8 mouse cellular contexts compared by ENCODE assay signal in genomic region chr12:73810041-73810795, GRCm38 (mm10).
DNase-seq lines count a peak whose midpoint lies in the region; ATAC-seq and TF ChIP-seq lines count a peak whose summit lies in the region.

No protein-coding gene starts in this region.

- TF ChIP-seq POLR2A in brain, embryonic 14.5 days (IDR thresholded peaks at IDR 0.05; ENCODE audit: borderline replicate concordance, extremely low read depth, insufficient read depth, insufficient read length, poor library complexity, severe bottlenecking): no peak

- H3K4me3 ChIP-seq in kidney, embryonic 15.5 days (replicated peaks): no peak overlapping the region

- WGBS in kidney, embryonic 15.5 days: 13% methylated on average over 13 of the region's 13 CpGs

- no peaks in the 10 kb centered on the region for H3K27me3 ChIP-seq in kidney, embryonic 15.5 days

- H3K4me2 ChIP-seq in kidney, embryonic 15.5 days: 0 out of 2 replicates have a peak overlapping the region, but pooled peaks have one; percentile 7

- H3K9me3 ChIP-seq in kidney, embryonic 15.5 days (replicated peaks): no peaks in the 10 kb centered on the region

- no peak for TF ChIP-seq CTCF in brain, embryonic 14.5 days (IDR thresholded peaks at IDR 0.05; ENCODE audit: borderline replicate concordance, extremely low read depth, insufficient read depth, insufficient read length)

- H3K9ac ChIP-seq in kidney, embryonic 15.5 days: no peak overlapping the region

- H3K27ac ChIP-seq in kidney, embryonic 15.5 days: peak overlapping the region; percentile 82

- H3K4me1 ChIP-seq in kidney, embryonic 15.5 days: peaks cover 40% of the 10 kb centered on the region

- peak; percentile 45 for DNase-seq in embryo, embryonic 10 days (ENCODE audit: low spot score)
- DNase-seq in embryo, embryonic 9.5 days (ENCODE audit: extremely low spot score): no peak
- DNase-seq in brain, embryonic 14.5 days (ENCODE audit: low read depth): peak; percentile 88
- peak; percentile 74 for DNase-seq in heart, adult 8-10 months (ENCODE audit: low spot score)
- DNase-seq in lung, postnatal 14 days: peak; percentile 76
- peak; percentile 10 to 27 for DNase-seq in spleen, postnatal 36 days (ENCODE audit: low spot score in 2 of 2)
- no peak for DNase-seq in cerebellum, adult 11-12 months

- peak; percentile 80 for ATAC-seq in kidney, embryonic 15.5 days (replicated peaks; ENCODE audit: low FRiP score)

- H3K36me3 ChIP-seq in kidney, embryonic 15.5 days: no peaks in the 10 kb centered on the region

Comparison
In these comparisons a context has a peak if more than half of its experiments do, and no peak if none do; other contexts are left out.
1. DNase-seq: peak in embryo, embryonic 10 days (single experiment), brain, embryonic 14.5 days (single experiment), heart, adult 8-10 months (single experiment), lung, postnatal 14 days (single experiment) and spleen, postnatal 36 days (2 of 2); none in embryo, embryonic 9.5 days (single experiment) and cerebellum, adult 11-12 months (single experiment).